Mouse (Mus musculus): ENCODE data around the gene Mbtps1. TPM values are rescaled to one million over a fixed set of nuclear protein-coding genes. Genes with fewer than 3 reads are reported as not detected.

Gene Mbtps1
- polyA plus RNA-seq, 1 experiment, result 81.6 TPM

- no peaks in the 10 kb centered on the region for H3K4me1 ChIP-seq (ENCODE audit: control insufficient read depth, insufficient read depth, low read length)
- DNase-seq, result no peak
- H3K27ac ChIP-seq (ENCODE audit: insufficient read depth, low read length), result no peak overlapping the region
- TF ChIP-seq POLR2A (IDR thresholded peaks at IDR 0.05; ENCODE audit: borderline replicate concordance, insufficient read depth, low read length) (no peak), CTCF (IDR thresholded peaks at IDR 0.05; ENCODE audit: borderline replicate concordance, insufficient read depth, low read depth, low read length) (no peak)
- no peak overlapping the region for H3K4me3 ChIP-seq (replicated peaks; ENCODE audit: insufficient read depth, low read depth, low read length)
- 58% methylated on average over 7 of the region's 7 CpGs for WGBS
- no peaks in the 10 kb centered on the region; the same call in 1 of the 2 replicates for H3K27me3 ChIP-seq (ENCODE audit: control insufficient read depth, insufficient read depth, low read length)
Observed at GRCm38 (mm10) chr8:119463709-119464108, 94.8 kb downstream of the Mbtps1 start.

GRCm38 (mm10) chr8:119461356-119461755, 97.2 kb downstream of the Mbtps1 start:
- no peak for DNase-seq
- H3K27me3 ChIP-seq (ENCODE audit: control insufficient read depth, insufficient read depth, low read length), result no peaks in the 10 kb centered on the region; the same call in 1 of the 2 replicates
- no peaks in the 10 kb centered on the region for H3K4me1 ChIP-seq (ENCODE audit: control insufficient read depth, insufficient read depth, low read length)
- WGBS, result 15% methylated on average over 9 of the region's 9 CpGs
- no peak for TF ChIP-seq POLR2A (IDR thresholded peaks at IDR 0.05; ENCODE audit: borderline replicate concordance, insufficient read depth, low read length)
- TF ChIP-seq CTCF (IDR thresholded peaks at IDR 0.05; ENCODE audit: borderline replicate concordance, insufficient read depth, low read depth, low read length), result no peak
- H3K27ac ChIP-seq (ENCODE audit: insufficient read depth, low read length), result no peak overlapping the region
- no peak overlapping the region for H3K4me3 ChIP-seq (replicated peaks; ENCODE audit: insufficient read depth, low read depth, low read length)

GRCm38 (mm10) chr8:119459724-119460123, 98.8 kb downstream of the Mbtps1 start:
- WGBS, result 18% methylated on average over 16 of the region's 16 CpGs
- Histone ChIP-seq H3K27me3 (ENCODE audit: control insufficient read depth, insufficient read depth, low read length) (no peaks in the 10 kb centered on the region), H3K4me1 (ENCODE audit: control insufficient read depth, insufficient read depth, low read length) (no peaks in the 10 kb centered on the region), H3K4me3 (replicated peaks; ENCODE audit: insufficient read depth, low read depth, low read length) (no peak overlapping the region), H3K27ac (ENCODE audit: insufficient read depth, low read length) (no peak overlapping the region)
- TF ChIP-seq POLR2A (IDR thresholded peaks at IDR 0.05; ENCODE audit: borderline replicate concordance, insufficient read depth, low read length), result no peak
- no peak for DNase-seq

Other genes starting within 250 kb of the Mbtps1 start
- 323 and 343 TPM in 2 replicates for gene Hsbp1, start 214.2 kb downstream of the Mbtps1 start, polyA plus RNA-seq (2012; rRNA removed)
- 30.5 and 31.6 TPM in 2 replicates for gene Mlycd, start 163.9 kb downstream of the Mbtps1 start, polyA plus RNA-seq (2012; rRNA removed)
- gene Osgin1, start 124.6 kb downstream of the Mbtps1 start, polyA plus RNA-seq (2012; rRNA removed), result 0.84 and 0.93 TPM in 2 replicates
- gene Necab2, start 112.0 kb downstream of the Mbtps1 start, polyA plus RNA-seq (2012; rRNA removed), result 17.0 and 26.6 TPM in 2 replicates
- 0.29 and 0.30 TPM in 2 replicates for gene Slc38a8, start 57.0 kb downstream of the Mbtps1 start, polyA plus RNA-seq (2012; rRNA removed)
- gene Hsdl1, start 16.4 kb upstream of the Mbtps1 start, polyA plus RNA-seq (2012; rRNA removed), result 42.4 and 45.0 TPM in 2 replicates
- gene Dnaaf1, start 16.5 kb upstream of the Mbtps1 start, polyA plus RNA-seq (2012; rRNA removed), result 0.20 and 0.27 TPM in 2 replicates
- 14.2 and 14.6 TPM in 2 replicates for gene Taf1c, start 46.5 kb upstream of the Mbtps1 start, polyA plus RNA-seq (2012; rRNA removed)
- 0.11 TPM in 2 replicates for gene Adad2, start 54.0 kb upstream of the Mbtps1 start, polyA plus RNA-seq (2012; rRNA removed)
- 92.6 and 99.0 TPM in 2 replicates for gene Kcng4, start 76.9 kb upstream of the Mbtps1 start, polyA plus RNA-seq (2012; rRNA removed)
- gene Wfdc1, start 107.6 kb upstream of the Mbtps1 start, polyA plus RNA-seq (2012; rRNA removed), result 18.9 and 19.3 TPM in 2 replicates
- gene Atp2c2, start 141.3 kb upstream of the Mbtps1 start, polyA plus RNA-seq (2012; rRNA removed), result 0.28 and 0.35 TPM in 2 replicates
- 10.8 and 11.0 TPM in 2 replicates for gene Tldc1, start 219.7 kb upstream of the Mbtps1 start, polyA plus RNA-seq (2012; rRNA removed)